Mouse (Mus musculus): ENCODE measurements around the gene Wnt5b. TPM values are rescaled to one million over a fixed set of nuclear protein-coding genes. Genes with fewer than 3 reads are reported as not detected.

Wnt5b gene
- polyA plus RNA-seq, 1 experiment = 1.9 TPM

DNA sequence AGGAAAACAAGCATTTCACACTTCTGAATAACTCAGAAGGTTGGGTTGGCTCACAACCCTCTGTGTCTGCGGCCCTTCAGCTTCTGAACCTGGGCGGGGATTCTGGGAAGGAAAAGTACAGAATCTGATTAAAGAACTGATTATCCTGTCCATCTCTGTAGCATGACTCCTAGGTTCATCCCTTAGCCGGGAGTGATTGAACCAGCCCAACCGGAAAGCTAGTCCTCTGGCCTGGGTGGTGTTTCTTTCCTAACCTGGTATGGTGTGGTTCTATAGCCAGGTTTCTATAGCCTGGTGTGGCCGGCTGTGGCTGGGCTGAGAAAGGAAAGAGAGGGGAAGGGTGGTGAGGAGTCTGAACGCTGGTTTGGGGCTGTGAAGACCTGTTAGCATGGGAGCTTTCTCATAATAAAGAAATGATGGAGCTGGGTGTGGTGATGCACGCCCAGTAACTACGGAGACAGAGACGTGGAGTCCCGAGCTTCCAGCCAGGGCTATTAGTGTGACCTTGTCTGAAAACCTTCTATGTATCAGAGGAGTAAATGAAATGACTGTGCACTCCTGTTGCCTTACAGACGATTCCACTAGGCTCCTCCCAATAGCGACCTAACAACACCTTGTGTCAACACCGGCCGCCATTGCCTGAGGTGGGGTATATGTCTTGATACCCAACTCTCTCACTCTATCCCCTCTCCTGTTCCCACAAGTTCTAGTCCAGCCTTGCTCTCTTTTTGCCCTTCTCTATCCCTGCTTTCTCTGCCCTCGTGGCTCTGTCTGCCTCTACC, 129.7 kb downstream of the Wnt5b start:
- Histone ChIP-seq H3K4me3 (ENCODE audit: insufficient read depth, low read length) (no peak overlapping the region), H3K27ac (ENCODE audit: insufficient read depth, low read length) (no peak overlapping the region), H3K4me1 (ENCODE audit: control insufficient read depth, insufficient read depth, low read length) (no peaks in the 10 kb centered on the region; the same call in 1 of the 2 replicates)
- TF ChIP-seq POLR2A (IDR thresholded peaks at IDR 0.05; ENCODE audit: extremely low read depth, insufficient read depth, low read length) (no peak), CTCF (IDR thresholded peaks at IDR 0.05; ENCODE audit: extremely low read depth, insufficient read depth, low read length) (no peak)

GRCm38 (mm10) chr6:119412588-119412987, 131.6 kb downstream of the Wnt5b start:
- no peak overlapping the region for H3K27ac ChIP-seq (ENCODE audit: insufficient read depth, low read length)
- TF ChIP-seq CTCF (IDR thresholded peaks at IDR 0.05; ENCODE audit: extremely low read depth, insufficient read depth, low read length) = no peak
- TF ChIP-seq POLR2A (IDR thresholded peaks at IDR 0.05; ENCODE audit: extremely low read depth, insufficient read depth, low read length) = no peak
- no peak overlapping the region for H3K4me3 ChIP-seq (ENCODE audit: insufficient read depth, low read length)
- H3K4me1 ChIP-seq (ENCODE audit: control insufficient read depth, insufficient read depth, low read length) = no peaks in the 10 kb centered on the region

DNA sequence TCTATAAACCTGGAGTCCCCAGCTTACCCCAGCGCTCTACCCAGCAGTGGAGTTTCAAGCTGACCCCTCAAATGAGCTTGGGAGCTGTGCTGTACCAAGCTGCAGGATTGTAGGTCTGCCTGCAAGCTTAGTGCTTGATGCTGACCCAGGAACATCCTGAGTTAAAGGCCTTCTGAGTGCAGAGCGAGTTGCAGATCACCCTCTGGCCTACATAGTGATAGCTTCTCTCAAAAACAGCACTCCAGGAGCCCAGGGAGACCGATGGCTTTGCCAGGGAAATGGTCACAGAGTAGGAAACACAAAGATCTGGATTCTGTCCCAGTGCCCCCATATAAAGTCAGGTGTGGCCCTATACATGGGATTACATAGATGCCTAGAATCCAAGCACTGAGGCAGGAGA, 132.6 kb downstream of the Wnt5b start:
- no peak for TF ChIP-seq POLR2A (IDR thresholded peaks at IDR 0.05; ENCODE audit: extremely low read depth, insufficient read depth, low read length)
- no peak for TF ChIP-seq CTCF (IDR thresholded peaks at IDR 0.05; ENCODE audit: extremely low read depth, insufficient read depth, low read length)
- H3K4me3 ChIP-seq (ENCODE audit: insufficient read depth, low read length) = no peak overlapping the region
- H3K4me1 ChIP-seq (ENCODE audit: control insufficient read depth, insufficient read depth, low read length) = no peaks in the 10 kb centered on the region
- H3K27ac ChIP-seq (ENCODE audit: insufficient read depth, low read length) = no peak overlapping the region

GRCm38 (mm10) chr6:119409766-119410165, 134.4 kb downstream of the Wnt5b start:
- TF ChIP-seq CTCF (IDR thresholded peaks at IDR 0.05; ENCODE audit: extremely low read depth, insufficient read depth, low read length) (no peak), POLR2A (IDR thresholded peaks at IDR 0.05; ENCODE audit: extremely low read depth, insufficient read depth, low read length) (no peak)
- no peaks in the 10 kb centered on the region for H3K4me1 ChIP-seq (ENCODE audit: control insufficient read depth, insufficient read depth, low read length)
- no peak overlapping the region for H3K27ac ChIP-seq (ENCODE audit: insufficient read depth, low read length)
- no peak overlapping the region for H3K4me3 ChIP-seq (ENCODE audit: insufficient read depth, low read length)

GRCm38 (mm10) chr6:119408582-119408981, 135.6 kb downstream of the Wnt5b start:
- Histone ChIP-seq H3K27ac (ENCODE audit: insufficient read depth, low read length) (no peak overlapping the region), H3K4me1 (ENCODE audit: control insufficient read depth, insufficient read depth, low read length) (no peaks in the 10 kb centered on the region), H3K4me3 (ENCODE audit: insufficient read depth, low read length) (no peak overlapping the region)
- TF ChIP-seq POLR2A (IDR thresholded peaks at IDR 0.05; ENCODE audit: extremely low read depth, insufficient read depth, low read length) (no peak), CTCF (IDR thresholded peaks at IDR 0.05; ENCODE audit: extremely low read depth, insufficient read depth, low read length) (no peak)

GRCm38 (mm10) chr6:119407818-119408217, 136.3 kb downstream of the Wnt5b start:
- TF ChIP-seq CTCF (IDR thresholded peaks at IDR 0.05; ENCODE audit: extremely low read depth, insufficient read depth, low read length) (no peak), POLR2A (IDR thresholded peaks at IDR 0.05; ENCODE audit: extremely low read depth, insufficient read depth, low read length) (no peak)
- Histone ChIP-seq H3K4me3 (ENCODE audit: insufficient read depth, low read length) (no peak overlapping the region), H3K27ac (ENCODE audit: insufficient read depth, low read length) (no peak overlapping the region), H3K4me1 (ENCODE audit: control insufficient read depth, insufficient read depth, low read length) (no peaks in the 10 kb centered on the region)

DNA sequence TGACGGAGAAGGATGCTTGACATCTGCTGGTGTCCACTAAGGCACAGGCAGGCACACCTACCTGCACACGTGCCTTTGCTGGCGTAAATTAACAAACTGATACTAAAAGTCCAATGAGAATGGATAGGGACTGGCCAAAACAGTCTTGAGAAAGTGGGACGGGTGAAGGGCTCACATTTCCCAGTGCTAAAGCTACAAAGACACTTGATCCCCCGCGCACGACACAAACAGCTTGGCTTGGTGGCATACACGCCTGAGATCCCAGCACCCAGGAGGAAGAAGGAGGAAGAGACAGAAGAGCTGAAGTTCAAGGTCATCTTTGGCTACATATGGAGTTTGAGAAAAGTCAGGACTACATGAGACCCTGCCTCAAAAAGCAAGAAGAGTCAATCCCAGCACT, 137.6 kb downstream of the Wnt5b start:
- H3K4me1 ChIP-seq (ENCODE audit: control insufficient read depth, insufficient read depth, low read length) = no peaks in the 10 kb centered on the region
- no peak overlapping the region for H3K27ac ChIP-seq (ENCODE audit: insufficient read depth, low read length)
- H3K4me3 ChIP-seq (ENCODE audit: insufficient read depth, low read length) = no peak overlapping the region
- TF ChIP-seq CTCF (IDR thresholded peaks at IDR 0.05; ENCODE audit: extremely low read depth, insufficient read depth, low read length) (no peak), POLR2A (IDR thresholded peaks at IDR 0.05; ENCODE audit: extremely low read depth, insufficient read depth, low read length) (no peak)

DNA sequence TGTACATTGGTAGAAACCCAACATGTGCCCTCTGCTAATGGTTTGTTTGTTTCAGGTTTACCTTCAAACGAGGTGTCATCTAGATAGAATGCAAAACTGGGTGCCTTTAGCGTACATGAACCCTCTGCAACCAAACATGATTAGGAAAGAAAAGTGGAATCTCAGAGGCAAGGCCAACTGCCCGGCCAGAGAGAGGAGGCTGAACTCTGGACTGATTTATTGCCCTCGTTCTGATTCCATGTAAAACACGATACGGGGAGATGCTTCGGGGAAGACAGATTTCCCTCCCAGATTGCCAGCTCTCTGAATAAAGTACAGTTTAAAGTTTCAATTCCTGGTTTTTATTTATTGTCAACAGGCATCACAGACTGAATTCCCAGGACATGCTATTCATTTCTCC, 138.8 kb downstream of the Wnt5b start:
- TF ChIP-seq POLR2A (IDR thresholded peaks at IDR 0.05; ENCODE audit: extremely low read depth, insufficient read depth, low read length) = no peak
- no peak for TF ChIP-seq CTCF (IDR thresholded peaks at IDR 0.05; ENCODE audit: extremely low read depth, insufficient read depth, low read length)
- no peak overlapping the region for H3K27ac ChIP-seq (ENCODE audit: insufficient read depth, low read length)
- no peaks in the 10 kb centered on the region for H3K4me1 ChIP-seq (ENCODE audit: control insufficient read depth, insufficient read depth, low read length)
- H3K4me3 ChIP-seq (ENCODE audit: insufficient read depth, low read length) = no peak overlapping the region

DNA sequence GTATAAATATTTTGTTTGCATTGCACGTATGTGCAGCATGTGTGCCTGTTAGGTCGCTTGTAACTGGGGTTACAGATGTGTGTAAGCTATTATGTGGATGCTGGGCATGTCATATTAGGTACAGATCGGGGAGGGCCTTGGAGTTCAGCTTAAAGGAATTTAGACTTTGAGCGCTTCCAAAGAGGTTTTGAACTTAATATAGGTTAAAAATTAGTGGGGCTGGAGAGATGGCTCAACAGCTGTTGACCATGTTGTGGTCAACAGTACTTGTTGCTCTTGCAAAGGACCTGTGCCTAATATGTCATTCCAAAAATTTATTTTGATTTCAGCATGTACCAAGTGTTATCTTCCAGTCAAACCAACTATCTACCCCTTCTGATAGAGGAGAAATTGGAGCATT, 139.3 kb downstream of the Wnt5b start:
- Histone ChIP-seq H3K4me1 (ENCODE audit: control insufficient read depth, insufficient read depth, low read length) (no peaks in the 10 kb centered on the region), H3K4me3 (ENCODE audit: insufficient read depth, low read length) (no peak overlapping the region), H3K27ac (ENCODE audit: insufficient read depth, low read length) (no peak overlapping the region)
- TF ChIP-seq CTCF (IDR thresholded peaks at IDR 0.05; ENCODE audit: extremely low read depth, insufficient read depth, low read length) (no peak), POLR2A (IDR thresholded peaks at IDR 0.05; ENCODE audit: extremely low read depth, insufficient read depth, low read length) (no peak)

DNA sequence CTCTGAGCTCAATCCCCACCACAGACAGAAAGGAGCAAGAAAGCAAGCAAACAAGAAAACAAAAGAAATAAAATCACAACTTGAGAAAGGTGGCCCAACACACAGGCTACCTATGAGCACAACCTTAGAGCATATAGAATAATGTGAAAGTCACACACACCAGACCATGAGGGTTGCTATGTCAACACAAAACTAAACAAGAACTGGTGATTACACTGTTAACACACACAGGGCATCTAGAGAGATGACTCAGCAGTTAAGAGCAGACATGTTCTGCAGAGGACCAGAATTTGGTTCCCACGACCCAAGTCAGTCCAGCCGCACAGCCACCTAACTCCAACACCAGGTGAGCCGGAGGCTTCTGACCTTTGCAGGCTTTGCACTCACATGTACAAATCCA, 141.2 kb downstream of the Wnt5b start:
- no peak overlapping the region for H3K27ac ChIP-seq (ENCODE audit: insufficient read depth, low read length)
- H3K4me1 ChIP-seq (ENCODE audit: control insufficient read depth, insufficient read depth, low read length) = no peaks in the 10 kb centered on the region
- TF ChIP-seq CTCF (IDR thresholded peaks at IDR 0.05; ENCODE audit: extremely low read depth, insufficient read depth, low read length) (no peak), POLR2A (IDR thresholded peaks at IDR 0.05; ENCODE audit: extremely low read depth, insufficient read depth, low read length) (no peak)
- H3K4me3 ChIP-seq (ENCODE audit: insufficient read depth, low read length) = no peak overlapping the region
